Mouse (Mus musculus): Measurements from ENCODE around the gene Rgs14. TPM values are rescaled to one million over a fixed set of nuclear protein-coding genes. Genes with fewer than 3 reads are reported as not detected.
A peak's percentile ranks its signal among the peaks of the same experiment; 100 is the strongest.

Rgs14 gene
- total and polyA plus RNA-seq, 3 experiments, result 14.4 to 20.5 TPM; not detected in 1

- Histone ChIP-seq H3K9ac (ENCODE audit: control insufficient read depth, low read depth, low read length, poor library complexity, severe bottlenecking) (no peak overlapping the region), H3K4me3 (ENCODE audit: control insufficient read depth in 1 of 2, insufficient read depth in 1 of 2, low read depth in 2 of 2, low read length in 2 of 2) (no peak overlapping the region; a peak in 1 of 4 replicates), H3K36me3 (ENCODE audit: control insufficient read depth in 1 of 2, insufficient read depth in 2 of 2, low read length in 2 of 2) (peaks cover 0 to 2% of the 10 kb centered on the region in 2 experiments; a peak in 1 of 4 replicates), H3K9me3 (replicated peaks; ENCODE audit: insufficient read depth, low read length) (no peaks in the 10 kb centered on the region), H3K79me2 (ENCODE audit: control insufficient read depth, insufficient read depth, low read length, poor library complexity) (no peaks in the 10 kb centered on the region), H3K27ac (ENCODE audit: control insufficient read depth, low read depth, low read length) (no peak overlapping the region), H3K4me1 (ENCODE audit: control insufficient read depth in 1 of 2, insufficient read depth in 2 of 2, low read length in 2 of 2) (peaks cover 0 to 2% of the 10 kb centered on the region in 2 experiments; a peak in 1 of 4 replicates), H3K27me3 (ENCODE audit: control insufficient read depth in 1 of 2, insufficient read depth in 2 of 2, low read length in 2 of 2) (no peaks in the 10 kb centered on the region; a peak in 2 of 4 replicates)
- TF ChIP-seq TCF12 (IDR thresholded peaks at IDR 0.05; ENCODE audit: low read depth, low read length), result no peak
- TF ChIP-seq TBP (IDR thresholded peaks at IDR 0.05; ENCODE audit: low read depth, low read length), result peak; percentile 80; the same call in 1 of the 2 replicates
- no peak for TF ChIP-seq ZKSCAN1 (IDR thresholded peaks at IDR 0.05; ENCODE audit: low read depth, low read length)
- DNase-seq (ENCODE audit: low read depth, low spot score), result peak; percentile 62
Measured at GRCm38 (mm10) chr13:55431889-55432685, 62.6 kb downstream of the Rgs14 start.

Other genes with a start within 250 kb of the Rgs14 start
- not detected in 2 replicates for gene Gm17617, start 236.2 kb upstream of the Rgs14 start, total RNA-seq (2012; rRNA removed)
- gene Gm17617, start 236.2 kb upstream of the Rgs14 start, polyA plus RNA-seq (2012; ENCODE audit: insufficient read depth in 1 of 2, insufficient read length in 2 of 2, low read depth in 1 of 2, low replicate concordance in 2 of 2, missing spikeins in 1 of 2), result not detected
- not detected in 2 replicates for gene Fgfr4, start 217.1 kb upstream of the Rgs14 start, total RNA-seq (2012; rRNA removed)
- gene Fgfr4, start 217.1 kb upstream of the Rgs14 start, polyA plus RNA-seq (2012; ENCODE audit: insufficient read depth in 1 of 2, insufficient read length in 2 of 2, low read depth in 1 of 2, low replicate concordance in 2 of 2, missing spikeins in 1 of 2), result not detected
- gene Nsd1, start 159.9 kb upstream of the Rgs14 start, total RNA-seq (2012; rRNA removed), result 10.0 and 13.3 TPM in 2 replicates
- gene Nsd1, start 159.9 kb upstream of the Rgs14 start, polyA plus RNA-seq (2012; ENCODE audit: insufficient read depth in 1 of 2, insufficient read length in 2 of 2, low read depth in 1 of 2, low replicate concordance in 2 of 2, missing spikeins in 1 of 2), result 10 to 100 TPM in 1 of 2 experiments, 1 to 10 TPM in 1; 6.3 to 59.3 TPM
- 203 and 263 TPM in 2 replicates for gene Prelid1, start 49.2 kb upstream of the Rgs14 start, total RNA-seq (2012; rRNA removed)
- gene Prelid1, start 49.2 kb upstream of the Rgs14 start, polyA plus RNA-seq (2012; ENCODE audit: insufficient read depth in 1 of 2, insufficient read length in 2 of 2, low read depth in 1 of 2, low replicate concordance in 2 of 2, missing spikeins in 1 of 2), result 100 to 1,000 TPM in 1 of 2 experiments, not detected in 1; 630 TPM
- 74.3 and 75.8 TPM in 2 replicates for gene Rab24, start 47.8 kb upstream of the Rgs14 start, total RNA-seq (2012; rRNA removed)
- 10 to 100 TPM in 1 of 2 experiments, not detected in 1; 71.0 TPM for gene Rab24, start 47.8 kb upstream of the Rgs14 start, polyA plus RNA-seq (2012; ENCODE audit: insufficient read depth in 1 of 2, insufficient read length in 2 of 2, low read depth in 1 of 2, low replicate concordance in 2 of 2, missing spikeins in 1 of 2)
- 3.9 and 4.7 TPM in 2 replicates for gene Mxd3, start 39.9 kb upstream of the Rgs14 start, total RNA-seq (2012; rRNA removed)
- gene Mxd3, start 39.9 kb upstream of the Rgs14 start, polyA plus RNA-seq (2012; ENCODE audit: insufficient read depth in 1 of 2, insufficient read length in 2 of 2, low read depth in 1 of 2, low replicate concordance in 2 of 2, missing spikeins in 1 of 2), result 1 to 10 TPM in 1 of 2 experiments, not detected in 1; 9.3 TPM
- 132 and 145 TPM in 2 replicates for gene Lman2, start 6.9 kb upstream of the Rgs14 start, total RNA-seq (2012; rRNA removed)
- gene Lman2, start 6.9 kb upstream of the Rgs14 start, polyA plus RNA-seq (2012; ENCODE audit: insufficient read depth in 1 of 2, insufficient read length in 2 of 2, low read depth in 1 of 2, low replicate concordance in 2 of 2, missing spikeins in 1 of 2), result 100 to 1,000 TPM in 1 of 2 experiments, 10 to 100 TPM in 1; 86.1 to 239 TPM
- gene Slc34a1, start 28.5 kb downstream of the Rgs14 start, total RNA-seq (2012; rRNA removed), result not detected in 2 replicates
- not detected for gene Slc34a1, start 28.5 kb downstream of the Rgs14 start, polyA plus RNA-seq (2012; ENCODE audit: insufficient read depth in 1 of 2, insufficient read length in 2 of 2, low read depth in 1 of 2, low replicate concordance in 2 of 2, missing spikeins in 1 of 2)
- not detected in 2 replicates for gene Pfn3, start 45.5 kb downstream of the Rgs14 start, total RNA-seq (2012; rRNA removed)
- not detected for gene Pfn3, start 45.5 kb downstream of the Rgs14 start, polyA plus RNA-seq (2012; ENCODE audit: insufficient read depth in 1 of 2, insufficient read length in 2 of 2, low read depth in 1 of 2, low replicate concordance in 2 of 2, missing spikeins in 1 of 2)
- gene F12, start 57.1 kb downstream of the Rgs14 start, total RNA-seq (2012; rRNA removed), result not detected in 2 replicates
- gene F12, start 57.1 kb downstream of the Rgs14 start, polyA plus RNA-seq (2012; ENCODE audit: insufficient read depth in 1 of 2, insufficient read length in 2 of 2, low read depth in 1 of 2, low replicate concordance in 2 of 2, missing spikeins in 1 of 2), result not detected
- 75.9 and 83.2 TPM in 2 replicates for gene Grk6, start 75.3 kb downstream of the Rgs14 start, total RNA-seq (2012; rRNA removed)
- 10 to 100 TPM in 1 of 2 experiments, not detected in 1; 96.7 TPM for gene Grk6, start 75.3 kb downstream of the Rgs14 start, polyA plus RNA-seq (2012; ENCODE audit: insufficient read depth in 1 of 2, insufficient read length in 2 of 2, low read depth in 1 of 2, low replicate concordance in 2 of 2, missing spikeins in 1 of 2)
- gene Prr7, start 94.5 kb downstream of the Rgs14 start, total RNA-seq (2012; rRNA removed), result 2.4 and 2.7 TPM in 2 replicates
- 1 to 10 TPM in 1 of 2 experiments, not detected in 1; 8.7 TPM for gene Prr7, start 94.5 kb downstream of the Rgs14 start, polyA plus RNA-seq (2012; ENCODE audit: insufficient read depth in 1 of 2, insufficient read length in 2 of 2, low read depth in 1 of 2, low replicate concordance in 2 of 2, missing spikeins in 1 of 2)
- gene Dbn1, start 118.4 kb downstream of the Rgs14 start, total RNA-seq (2012; rRNA removed), result 0.04 and 0.10 TPM in 2 replicates
- gene Dbn1, start 118.4 kb downstream of the Rgs14 start, polyA plus RNA-seq (2012; ENCODE audit: insufficient read depth in 1 of 2, insufficient read length in 2 of 2, low read depth in 1 of 2, low replicate concordance in 2 of 2, missing spikeins in 1 of 2), result under 1 TPM in 1 of 2 experiments, not detected in 1; 0.53 TPM
- gene Pdlim7, start 143.9 kb downstream of the Rgs14 start, total RNA-seq (2012; rRNA removed), result 12.3 and 15.7 TPM in 2 replicates
- gene Pdlim7, start 143.9 kb downstream of the Rgs14 start, polyA plus RNA-seq (2012; ENCODE audit: insufficient read depth in 1 of 2, insufficient read length in 2 of 2, low read depth in 1 of 2, low replicate concordance in 2 of 2, missing spikeins in 1 of 2), result 10 to 100 TPM in 1 of 2 experiments, not detected in 1; 40.6 TPM
- 1.4 and 1.6 TPM in 2 replicates for gene Dok3, start 159.6 kb downstream of the Rgs14 start, total RNA-seq (2012; rRNA removed)
- 1 to 10 TPM in 1 of 2 experiments, not detected in 1; 4.3 TPM for gene Dok3, start 159.6 kb downstream of the Rgs14 start, polyA plus RNA-seq (2012; ENCODE audit: insufficient read depth in 1 of 2, insufficient read length in 2 of 2, low read depth in 1 of 2, low replicate concordance in 2 of 2, missing spikeins in 1 of 2)
- gene Ddx41, start 166.9 kb downstream of the Rgs14 start, total RNA-seq (2012; rRNA removed), result 58.5 and 61.6 TPM in 2 replicates
- gene Ddx41, start 166.9 kb downstream of the Rgs14 start, polyA plus RNA-seq (2012; ENCODE audit: insufficient read depth in 1 of 2, insufficient read length in 2 of 2, low read depth in 1 of 2, low replicate concordance in 2 of 2, missing spikeins in 1 of 2), result 10 to 100 TPM in 1 of 2 experiments, not detected in 1; 88.8 TPM
- gene Fam193b, start 201.4 kb downstream of the Rgs14 start, total RNA-seq (2012; rRNA removed), result 11.7 and 11.9 TPM in 2 replicates
- 10 to 100 TPM in 1 of 2 experiments, not detected in 1; 38.7 TPM for gene Fam193b, start 201.4 kb downstream of the Rgs14 start, polyA plus RNA-seq (2012; ENCODE audit: insufficient read depth in 1 of 2, insufficient read length in 2 of 2, low read depth in 1 of 2, low replicate concordance in 2 of 2, missing spikeins in 1 of 2)
- gene Tmed9, start 204.0 kb downstream of the Rgs14 start, total RNA-seq (2012; rRNA removed), result 185 and 222 TPM in 2 replicates
- gene Tmed9, start 204.0 kb downstream of the Rgs14 start, polyA plus RNA-seq (2012; ENCODE audit: insufficient read depth in 1 of 2, insufficient read length in 2 of 2, low read depth in 1 of 2, low replicate concordance in 2 of 2, missing spikeins in 1 of 2), result 100 to 1,000 TPM in 1 of 2 experiments, not detected in 1; 218 TPM
- 15.0 and 18.0 TPM in 2 replicates for gene B4galt7, start 230.2 kb downstream of the Rgs14 start, total RNA-seq (2012; rRNA removed)
- 10 to 100 TPM in 1 of 2 experiments, not detected in 1; 19.9 TPM for gene B4galt7, start 230.2 kb downstream of the Rgs14 start, polyA plus RNA-seq (2012; ENCODE audit: insufficient read depth in 1 of 2, insufficient read length in 2 of 2, low read depth in 1 of 2, low replicate concordance in 2 of 2, missing spikeins in 1 of 2)